Mouse (Mus musculus): Measurements from ENCODE around the gene Selenok. TPM values are rescaled to one million over a fixed set of nuclear protein-coding genes. Genes with fewer than 3 reads are reported as not detected.

Gene Selenok
- total RNA-seq, 2 experiments from 2014 or later: 63.0 to 63.3 TPM

DNA sequence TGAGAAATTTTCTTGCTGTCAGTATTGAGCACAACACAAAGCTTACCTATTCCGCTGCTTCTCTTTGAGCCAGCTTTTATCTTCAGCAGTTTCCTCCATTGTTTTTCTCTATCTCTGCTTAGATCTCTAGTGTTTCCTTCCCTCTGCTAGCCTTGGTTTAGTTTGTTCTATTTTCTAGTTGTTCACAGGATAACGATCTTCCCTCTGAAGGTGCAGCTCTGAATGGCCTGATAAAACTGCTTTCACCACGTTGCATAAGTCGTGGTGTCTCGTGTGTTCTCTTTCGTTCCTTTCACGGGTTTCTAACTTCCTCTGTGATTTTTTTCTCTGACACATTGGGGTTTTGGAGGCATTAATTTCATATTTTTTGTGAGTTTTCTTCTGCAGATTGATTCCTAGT, 56.3 kb downstream of the Selenok start:
- intact Hi-C loops (cut with DNase I): no loop called here
- no peak for DNase-seq

Small RNA genes within 50 kb of the gene (microRNA-seq; reads per million reads assigned to microRNA genes)
- gene Mir6947: 0 reads per million in 2 experiments

Other genes with a start within 250 kb of the Selenok start
- under 1 TPM; 0.51 to 0.94 TPM for gene Cacna2d3, start 246.4 kb upstream of the Selenok start, total RNA-seq (2021)
- 10 to 100 TPM; 30.3 to 30.6 TPM for gene Actr8, start 10.0 kb downstream of the Selenok start, total RNA-seq (2021)
- gene Il17rb, start 40.6 kb downstream of the Selenok start, total RNA-seq (2021): not detected
- gene Chdh, start 40.7 kb downstream of the Selenok start, total RNA-seq (2021): under 1 TPM; 0.15 to 0.30 TPM